Mouse (Mus musculus): ENCODE results near the gene Thbs3. TPM values are rescaled to one million over a fixed set of nuclear protein-coding genes. Genes with fewer than 3 reads are reported as not detected.

Gene Thbs3
- total and polyA plus RNA-seq, 3 experiments: 4.3 to 6.1 (median 5.7) TPM

- DNase-seq (ENCODE audit: extremely low read depth): no peak
- no peak overlapping the region for H3K27ac ChIP-seq (ENCODE audit: insufficient read depth, low read depth)
- peaks cover 0 to 13% of the 10 kb centered on the region in 2 experiments for H3K36me3 ChIP-seq (replicated peaks in 1 of 2; ENCODE audit: control insufficient read depth in 1 of 2, insufficient read depth in 1 of 2, low read length in 1 of 2)
- peaks cover 12% of the 10 kb centered on the region; the same call in 1 of the 2 replicates for H3K79me2 ChIP-seq (replicated peaks; ENCODE audit: control insufficient read depth, extremely low read depth, insufficient read depth, poor library complexity, severe bottlenecking)
- H3K4me3 ChIP-seq (replicated peaks in 1 of 3; ENCODE audit: low read depth in 2 of 3, low read length in 2 of 3, poor library complexity in 1 of 3): no peak overlapping the region
- H3K4me1 ChIP-seq (ENCODE audit: control insufficient read depth in 1 of 2, insufficient read depth in 2 of 2): peaks cover 12 to 36% of the 10 kb centered on the region in 2 experiments
- no peak overlapping the region for H3K9ac ChIP-seq (ENCODE audit: insufficient read depth, low read depth)
- TF ChIP-seq BHLHE40 (IDR thresholded peaks at IDR 0.05; ENCODE audit: low read depth, low read length) (no peak), POLR2A (IDR thresholded peaks at IDR 0.05; ENCODE audit: low read depth, low read length) (0 out of 2 replicates have a peak, but pooled peaks have one; percentile 8), UBTF (IDR thresholded peaks at IDR 0.05; ENCODE audit: low read depth, low read length) (no peak), ELF1 (IDR thresholded peaks at IDR 0.05; ENCODE audit: low read depth, low read length) (no peak), SMC3 (IDR thresholded peaks at IDR 0.05; ENCODE audit: low read depth, low read length) (no peak), TCF12 (IDR thresholded peaks at IDR 0.05; ENCODE audit: low read depth, low read length) (no peak), MXI1 (IDR thresholded peaks at IDR 0.05; ENCODE audit: low read depth, low read length) (no peak)
- in situ Hi-C loops (cut with MboI; ENCODE audit: low pct_ligation_motif_present, low pct_unique_long_range_greater_than_20kb, low sequenced_read_pairs): no loop called here
- H3K9me3 ChIP-seq (replicated peaks; ENCODE audit: low read length): no peaks in the 10 kb centered on the region
- peaks cover 3% of the 10 kb centered on the region for H3K27me3 ChIP-seq (replicated peaks)
- dilution Hi-C loops (cut with MboI; ENCODE audit: extremely low pct_ligation_motif_present, extremely low pct_unique_long_range_greater_than_20kb, low sequenced_read_pairs): no loop called here
- H3K4me2 ChIP-seq (ENCODE audit: insufficient read depth, low read depth, poor library complexity, severe bottlenecking): peak overlapping the region; percentile 67
Observed at GRCm38 (mm10) chr3:89268916-89269315, 53.9 kb downstream of the Thbs3 start.

GRCm38 (mm10) chr3:89270051-89270755 is 55.2 kb downstream of the Thbs3 start, which contains the start of gene Slc50a1:
TSS of gene Slc50a1 (minus strand) at chr3:89270570.
- in situ Hi-C loops (cut with MboI; ENCODE audit: low pct_ligation_motif_present, low pct_unique_long_range_greater_than_20kb, low sequenced_read_pairs) (no loop called here), dilution Hi-C loops (cut with MboI; ENCODE audit: extremely low pct_ligation_motif_present, extremely low pct_unique_long_range_greater_than_20kb, low sequenced_read_pairs) (no loop called here)
- peak; percentile 54 for DNase-seq (ENCODE audit: extremely low read depth)
- Histone ChIP-seq H3K9me3 (replicated peaks; ENCODE audit: low read length) (no peaks in the 10 kb centered on the region), H3K4me2 (ENCODE audit: insufficient read depth, low read depth, poor library complexity, severe bottlenecking) (peak within 1 kb of the TSS; percentile 67), H3K4me1 (ENCODE audit: control insufficient read depth in 1 of 2, insufficient read depth in 2 of 2) (peaks cover 12 to 36% of the 10 kb centered on the region in 2 experiments), H3K27ac (ENCODE audit: insufficient read depth, low read depth) (no peak within 1 kb of the TSS), H3K36me3 (replicated peaks in 1 of 2; ENCODE audit: control insufficient read depth in 1 of 2, insufficient read depth in 1 of 2, low read length in 1 of 2) (peaks cover 0 to 13% of the 10 kb centered on the region in 2 experiments), H3K79me2 (replicated peaks; ENCODE audit: control insufficient read depth, extremely low read depth, insufficient read depth, poor library complexity, severe bottlenecking) (peaks cover 12% of the 10 kb centered on the region; the same call in 1 of the 2 replicates), H3K9ac (ENCODE audit: insufficient read depth, low read depth) (peak within 1 kb of the TSS; percentile 84), H3K27me3 (replicated peaks) (peaks cover 2% of the 10 kb centered on the region), H3K4me3 (replicated peaks in 1 of 3; ENCODE audit: low read depth in 2 of 3, low read length in 2 of 3, poor library complexity in 1 of 3) (peak within 1 kb of the TSS; percentile 70 to 92 (median 73))
- TF ChIP-seq IRF4 (IDR thresholded peaks at IDR 0.05; ENCODE audit: low read depth, low read length) (peak; percentile 61), RAD21 (IDR thresholded peaks at IDR 0.05; ENCODE audit: low read depth, low read length) (no peak), ZC3H11A (IDR thresholded peaks at IDR 0.05; ENCODE audit: low read depth, low read length) (no peak), JUND (conservative IDR thresholded peaks at IDR 0.05; ENCODE audit: low read depth, low read length) (no peak), RCOR1 (conservative IDR thresholded peaks at IDR 0.05; ENCODE audit: low read depth, low read length) (no peak), TCF12 (IDR thresholded peaks at IDR 0.05; ENCODE audit: low read depth, low read length) (peak; percentile 79), TBP (conservative IDR thresholded peaks at IDR 0.05; ENCODE audit: low read depth, low read length) (no peak), SIN3A (IDR thresholded peaks at IDR 0.05; ENCODE audit: low read length) (peak; percentile 74), KAT2A (IDR thresholded peaks at IDR 0.05; ENCODE audit: insufficient replicate concordance, low read length) (0 out of 2 replicates have a peak, but pooled peaks have one; percentile 25), POLR2A (IDR thresholded peaks at IDR 0.05; ENCODE audit: low read depth, low read length) (peak; percentile 92), JUN (IDR thresholded peaks at IDR 0.05; ENCODE audit: insufficient read depth, low read depth, low read length) (no peak), ETS1 (conservative IDR thresholded peaks at IDR 0.05; ENCODE audit: low read depth, low read length) (0 out of 2 replicates have a peak, but pooled peaks have one; percentile 21), BHLHE40 (IDR thresholded peaks at IDR 0.05; ENCODE audit: low read depth, low read length) (peak; percentile 56; the same call in 1 of the 2 replicates), POLR2AphosphoS2 (IDR thresholded peaks at IDR 0.05; ENCODE audit: low read depth, low read length) (no peak; the same call in 1 of the 2 replicates), USF1 (IDR thresholded peaks at IDR 0.05; ENCODE audit: low read depth, low read length) (no peak), ZMIZ1 (IDR thresholded peaks at IDR 0.05; ENCODE audit: low read depth, low read length) (peak; percentile 85), CTCF (conservative IDR thresholded peaks at IDR 0.05 in 1 of 2, IDR thresholded peaks at IDR 0.05 in 1 of 2; ENCODE audit: low read depth in 2 of 2, low read length in 2 of 2) (peak in 1 of 2 experiments; percentile 63; a peak in 2 of 4 replicates), NRF1 (IDR thresholded peaks at IDR 0.05; ENCODE audit: low read depth, low read length) (0 out of 2 replicates have a peak, but pooled peaks have one; percentile 12), MAX (IDR thresholded peaks at IDR 0.05; ENCODE audit: low read length) (peak; percentile 89), MXI1 (IDR thresholded peaks at IDR 0.05; ENCODE audit: low read depth, low read length) (peak; percentile 76), UBTF (IDR thresholded peaks at IDR 0.05; ENCODE audit: low read depth, low read length) (peak; percentile 74; the same call in 1 of the 2 replicates), SMC3 (IDR thresholded peaks at IDR 0.05; ENCODE audit: low read depth, low read length) (peak; percentile 24; the same call in 1 of the 2 replicates), MAFK (IDR thresholded peaks at IDR 0.05; ENCODE audit: insufficient replicate concordance, low read length) (no peak), PAX5 (IDR thresholded peaks at IDR 0.05; ENCODE audit: low read length) (no peak), HCFC1 (IDR thresholded peaks at IDR 0.05; ENCODE audit: low read depth, low read length) (peak; percentile 64), MYC (IDR thresholded peaks at IDR 0.05; ENCODE audit: low read depth, low read length) (peak; percentile 83), MEF2A (IDR thresholded peaks at IDR 0.05; ENCODE audit: borderline replicate concordance, low read depth, low read length) (no peak), ELF1 (IDR thresholded peaks at IDR 0.05; ENCODE audit: low read depth, low read length) (peak; percentile 85), E2F4 (IDR thresholded peaks at IDR 0.05; ENCODE audit: insufficient replicate concordance, low read depth, low read length) (no peak)

Data from CH12.LX (cell line).